ENCODE assay signal across 23 mouse cellular contexts in genomic region chr8:74500413-74501135, GRCm38 (mm10).
"Had no signal": no experiment of that assay in that cellular context is flagged by ENCODE, and none has a peak within 500 bp of the region (broad histone marks: within the 10 kb centered on the region; RNA-seq: fewer than 3 reads in every experiment).

No protein-coding gene starts in this region.

- H3K9me3 ChIP-seq: limb, embryonic 12.5 days; liver, embryonic 12.5 days; liver, embryonic 15.5 days; lung, embryonic 15.5 days; midbrain, embryonic 15.5 days; neural tube, embryonic 13.5 days; stomach, embryonic 15.5 days had no signal

- ATAC-seq: intestine, embryonic 16.5 days; liver, embryonic 12.5 days; midbrain, embryonic 15.5 days had no signal

- H3K27ac ChIP-seq: left cerebral cortex, adult 2 months; limb, embryonic 12.5 days; liver, embryonic 12.5 days; liver, embryonic 15.5 days; lung, embryonic 15.5 days; midbrain, embryonic 15.5 days; neural tube, embryonic 13.5 days; stomach, embryonic 15.5 days had no signal

- H3K9ac ChIP-seq: limb, embryonic 12.5 days; liver, embryonic 12.5 days; liver, embryonic 15.5 days; lung, embryonic 15.5 days; midbrain, embryonic 15.5 days; neural tube, embryonic 13.5 days; stomach, embryonic 15.5 days had no signal

- DNase-seq: kidney, adult 2 months; kidney, postnatal 25 days; layer of hippocampus, postnatal 36 days; liver; lung, adult 18-20 months; lung, postnatal 10 days; lung, postnatal 36 days; retina, postnatal 1 day; right cerebral cortex, postnatal 25 days; spleen, adult 18-20 months; thymus, postnatal 25 days had no signal

- H3K4me2 ChIP-seq: limb, embryonic 12.5 days; liver, embryonic 12.5 days; liver, embryonic 15.5 days; lung, embryonic 15.5 days; midbrain, embryonic 11.5 days; midbrain, embryonic 15.5 days; neural tube, embryonic 13.5 days; stomach, embryonic 15.5 days had no signal

- H3K4me3 ChIP-seq: left cerebral cortex, adult 2 months; limb, embryonic 12.5 days; liver, embryonic 12.5 days; liver, embryonic 15.5 days; lung, embryonic 15.5 days; megakaryocyte, embryonic 14.5 days; midbrain, embryonic 15.5 days; myocyte; neural tube, embryonic 13.5 days; stomach, embryonic 15.5 days had no signal

- H3K4me1 ChIP-seq: limb, embryonic 12.5 days; liver, embryonic 12.5 days; liver, embryonic 15.5 days; lung, embryonic 15.5 days; megakaryocyte, embryonic 14.5 days; midbrain, embryonic 15.5 days; neural tube, embryonic 13.5 days; stomach, embryonic 15.5 days had no signal

- H3K36me3 ChIP-seq: limb, embryonic 12.5 days; liver, embryonic 12.5 days; liver, embryonic 15.5 days; lung, embryonic 15.5 days; midbrain, embryonic 15.5 days; neural tube, embryonic 13.5 days; stomach, embryonic 15.5 days had no signal

- H3K27me3 ChIP-seq: limb, embryonic 12.5 days; liver, embryonic 12.5 days; liver, embryonic 15.5 days; lung, embryonic 15.5 days; megakaryocyte, embryonic 14.5 days; midbrain, embryonic 15.5 days; neural tube, embryonic 13.5 days; stomach, embryonic 15.5 days had no signal
